Comparison of ENCODE assay signal across 7 mouse cellular contexts in the genomic region with DNA sequence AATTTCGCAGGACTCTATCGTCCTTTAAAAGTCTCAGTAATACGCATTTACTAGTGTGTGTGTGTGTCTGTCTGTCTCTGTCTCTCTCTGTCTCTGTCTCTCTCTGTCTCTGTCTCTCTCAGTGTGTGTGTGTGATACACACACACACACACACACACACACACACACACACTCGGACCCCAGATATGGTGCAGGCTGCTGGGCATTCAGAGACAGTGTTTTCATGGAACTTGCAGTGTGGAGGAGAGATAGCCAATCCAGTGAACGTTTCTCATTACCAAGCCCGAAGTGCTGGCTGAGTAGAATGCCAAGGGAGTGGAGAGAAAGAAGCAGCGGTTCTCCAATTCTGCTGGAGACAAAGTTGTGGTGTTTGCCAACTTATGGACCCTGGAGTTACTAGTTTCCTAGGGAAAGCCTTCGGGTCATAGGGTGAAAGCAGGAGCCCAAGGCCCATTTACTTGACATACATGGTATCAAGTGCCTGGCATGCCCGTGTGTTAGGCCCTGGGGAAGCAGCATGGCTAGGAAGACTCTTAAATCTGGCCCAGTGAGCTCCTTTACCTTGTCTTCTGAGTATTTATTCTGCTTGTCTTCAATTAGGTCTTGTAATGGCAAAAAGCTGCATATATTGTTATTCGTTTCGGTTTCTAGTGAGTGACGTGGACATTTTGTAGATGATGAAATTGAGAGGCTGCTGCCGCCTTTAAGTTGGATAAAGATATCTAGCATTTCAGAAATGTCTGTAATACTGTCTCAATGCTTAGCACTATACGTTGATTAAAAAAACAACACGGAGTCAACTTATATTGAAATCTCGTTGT. TPM values are rescaled to one million over a fixed set of nuclear protein-coding genes. Genes with fewer than 3 reads are reported as not detected.
A peak's percentile ranks its signal among the peaks of the same experiment; 100 is the strongest.
DNase-seq lines count a peak whose midpoint lies in the region; ATAC-seq lines count a peak whose summit lies in the region.

No protein-coding gene starts in this region.

- WGBS in limb, embryonic 10.5 days, result 55% methylated on average over 16 of the region's 16 CpGs
- WGBS in neural tube, embryonic 15.5 days, result 38% methylated on average over 16 of the region's 16 CpGs

- H3K4me1 ChIP-seq in limb, embryonic 10.5 days, result peaks cover 9% of the 10 kb centered on the region
- H3K4me1 ChIP-seq in neural tube, embryonic 15.5 days, result peaks cover 21% of the 10 kb centered on the region

- no peaks in the 10 kb centered on the region for H3K9me3 ChIP-seq in limb, embryonic 10.5 days (replicated peaks)
- H3K9me3 ChIP-seq in neural tube, embryonic 15.5 days (replicated peaks), result no peaks in the 10 kb centered on the region

- H3K36me3 ChIP-seq in limb, embryonic 10.5 days, result peaks cover 12% of the 10 kb centered on the region
- H3K36me3 ChIP-seq in neural tube, embryonic 15.5 days, result peaks cover 8% of the 10 kb centered on the region

- peak; percentile 26 for DNase-seq in 416B (ENCODE audit: low read depth)
- DNase-seq in CD4-positive helper T cell, adult 2 months (ENCODE audit: low read depth, low spot score), result peak; percentile 15
- peak; percentile 35 for DNase-seq in limb, embryonic 10.5 days (ENCODE audit: low spot score)
- DNase-seq in left cerebral cortex, adult 8-10 months (ENCODE audit: low spot score in 2 of 2), result no peak
- DNase-seq in MN1 (ENCODE audit: low spot score), result no peak

- peak overlapping the region; percentile 79 for H3K9ac ChIP-seq in neural tube, embryonic 15.5 days (replicated peaks)

- ATAC-seq in erythroblast, adult 5-6 weeks (replicated peaks; ENCODE audit: low FRiP score, poor library complexity, severe bottlenecking), result 0 out of 2 replicates have a peak, but pooled peaks have one; percentile 56
- peak; percentile 53 for ATAC-seq in neural tube, embryonic 15.5 days (ENCODE audit: low FRiP score)

- no peaks in the 10 kb centered on the region for H3K27me3 ChIP-seq in limb, embryonic 10.5 days (ENCODE audit: low read depth, poor library complexity, severe bottlenecking)
- no peaks in the 10 kb centered on the region for H3K27me3 ChIP-seq in neural tube, embryonic 15.5 days (replicated peaks)

- peak overlapping the region; percentile 91 for H3K27ac ChIP-seq in limb, embryonic 10.5 days
- H3K27ac ChIP-seq in neural tube, embryonic 15.5 days (replicated peaks), result peak overlapping the region; percentile 79

- peak overlapping the region; percentile 71 for H3K4me2 ChIP-seq in neural tube, embryonic 15.5 days

- peak overlapping the region; percentile 95 for H3K4me3 ChIP-seq in limb, embryonic 10.5 days
- H3K4me3 ChIP-seq in neural tube, embryonic 15.5 days (replicated peaks), result peak overlapping the region; percentile 93

RNA-seq across cellular contexts. Expression of a gene that starts 0.8 kb away (rescaled TPM):
- total RNA-seq in erythroblast, adult 5-6 weeks (2015; ENCODE audit: low replicate concordance), result 1.3 TPM in 2 replicates
- total RNA-seq in erythroblast, adult 5-6 weeks (2017; ENCODE audit: low replicate concordance), result 3.8 and 4.2 TPM in 2 replicates
- 15.2 and 18.3 TPM in 2 replicates for polyA plus RNA-seq in limb, embryonic 10.5 days (2016; fragmentation: Nextera tagmentation; extraction: Ambion mirVana)
- polyA plus RNA-seq in neural tube, embryonic 15.5 days (2015; fragmentation: Nextera tagmentation; extraction: Ambion mirVana), result 15.1 and 15.4 TPM in 2 replicates
- total RNA-seq in left cerebral cortex, adult 8-10 months (2022), result 10 to 100 TPM; 40.0 to 46.0 (median 42.1) TPM

RNA-seq across cellular contexts. Expression of a gene that starts 20.8 kb away (rescaled TPM):
- 10.4 and 30.9 TPM in 2 replicates for total RNA-seq in erythroblast, adult 5-6 weeks (2015; ENCODE audit: low replicate concordance)
- total RNA-seq in erythroblast, adult 5-6 weeks (2017; ENCODE audit: low replicate concordance), result 23.3 and 53.0 TPM in 2 replicates
- polyA plus RNA-seq in limb, embryonic 10.5 days (2016; fragmentation: Nextera tagmentation; extraction: Ambion mirVana), result 199 and 208 TPM in 2 replicates
- polyA plus RNA-seq in neural tube, embryonic 15.5 days (2015; fragmentation: Nextera tagmentation; extraction: Ambion mirVana), result 130 and 139 TPM in 2 replicates
- 100 to 1,000 TPM; 141 to 152 (median 144) TPM for total RNA-seq in left cerebral cortex, adult 8-10 months (2022)

Comparison
In these comparisons a context has a peak if more than half of its experiments do, and no peak if none do; other contexts are left out.
1. DNase-seq: peak in 416B (single experiment), CD4-positive helper T cell, adult 2 months (single experiment) and limb, embryonic 10.5 days (single experiment); none in left cerebral cortex, adult 8-10 months (0 of 2) and MN1 (single experiment).
2. RNA of a gene that starts 0.8 kb away (total RNA-seq): 40.0 to 46.0 TPM in left cerebral cortex, adult 8-10 months; 1.3 to 4.2 TPM in erythroblast, adult 5-6 weeks; every median in the first group is over 4 times any median in the second.